Mouse (Mus musculus): ENCODE data around the gene Nr3c2.

Gene Nr3c2

GRCm38 (mm10) chr8:77250094-77250493, 350.9 kb downstream of the Nr3c2 start:
- DNase-seq (ENCODE audit: low read depth, low spot score) = no peak

- DNase-seq (ENCODE audit: low read depth, low spot score) = no peak
These were observed 351.9 kb downstream of the Nr3c2 start for GRCm38 (mm10) chr8:77251134-77251533.

- DNase-seq (ENCODE audit: low read depth, low spot score) = no peak
These were observed 355.2 kb downstream of the Nr3c2 start for GRCm38 (mm10) chr8:77254466-77254865.

DNA sequence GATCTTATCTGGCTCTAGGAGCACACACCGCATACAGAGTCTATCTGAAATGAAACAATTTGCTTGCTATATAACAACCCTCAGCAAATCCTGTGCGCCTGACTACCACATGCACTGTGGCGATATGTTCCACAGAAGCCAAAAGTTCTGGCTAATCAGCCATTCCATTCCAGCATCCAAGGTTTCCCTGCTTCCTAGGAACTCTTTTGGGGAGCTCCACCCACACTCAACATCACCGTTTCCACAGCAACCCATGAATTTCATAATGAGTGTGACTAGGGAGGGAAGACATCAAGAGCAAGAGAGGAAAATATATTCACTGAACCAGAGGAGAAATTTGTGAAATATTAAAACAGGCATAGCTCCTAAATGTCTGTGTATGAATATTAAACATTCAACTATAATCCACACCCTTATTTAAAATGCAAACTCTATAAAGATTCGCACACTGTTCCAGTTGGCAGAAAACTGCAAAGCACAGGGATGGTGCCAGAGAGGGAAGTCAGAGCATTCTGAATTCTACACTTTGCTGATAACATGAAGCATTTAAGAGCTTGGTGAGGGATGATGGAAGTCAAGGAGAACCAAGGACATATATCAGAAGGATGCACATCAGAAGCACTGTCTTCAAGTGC, 357.3 kb downstream of the Nr3c2 start:
- no peak for DNase-seq (ENCODE audit: low read depth, low spot score)

DNA sequence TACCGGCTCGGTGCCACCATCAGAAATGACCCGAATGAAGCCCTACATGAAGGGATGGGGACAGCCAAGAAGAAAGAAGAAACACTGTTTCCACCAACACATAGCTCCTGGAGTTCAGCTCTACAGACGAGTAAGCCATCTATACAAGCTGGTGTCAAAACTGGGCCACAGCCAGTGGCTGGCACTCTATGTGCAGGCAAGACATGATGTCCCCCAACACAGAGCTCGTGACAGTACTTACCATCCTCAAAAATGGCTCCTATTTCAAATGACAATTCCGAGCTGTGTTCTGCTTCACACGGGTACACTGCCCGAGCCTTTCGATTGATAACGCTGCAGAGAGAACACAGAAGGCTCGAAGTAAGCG, 357.8 kb downstream of the Nr3c2 start:
- no peak for DNase-seq (ENCODE audit: low read depth, low spot score)

DNA sequence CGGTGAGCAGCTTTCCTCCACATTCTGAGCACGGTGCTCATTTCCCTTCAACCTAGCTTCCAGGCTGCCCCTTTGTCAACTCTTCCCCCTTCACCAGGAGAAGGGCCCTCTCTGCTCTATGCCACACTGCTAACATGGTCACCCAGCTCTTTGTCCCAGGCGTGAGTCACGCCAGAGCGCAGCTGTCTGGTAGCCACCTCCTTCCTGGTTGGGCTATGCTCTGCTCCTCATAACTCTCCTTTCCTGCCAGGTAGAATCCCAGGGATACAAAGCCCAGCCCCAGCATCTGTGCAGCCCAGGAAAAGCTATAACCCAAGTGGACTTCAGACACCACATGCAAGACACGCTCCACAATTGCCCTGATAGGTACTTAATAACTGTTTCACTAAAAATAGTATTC, 362.0 kb downstream of the Nr3c2 start:
- DNase-seq (ENCODE audit: low read depth, low spot score) = no peak

DNA sequence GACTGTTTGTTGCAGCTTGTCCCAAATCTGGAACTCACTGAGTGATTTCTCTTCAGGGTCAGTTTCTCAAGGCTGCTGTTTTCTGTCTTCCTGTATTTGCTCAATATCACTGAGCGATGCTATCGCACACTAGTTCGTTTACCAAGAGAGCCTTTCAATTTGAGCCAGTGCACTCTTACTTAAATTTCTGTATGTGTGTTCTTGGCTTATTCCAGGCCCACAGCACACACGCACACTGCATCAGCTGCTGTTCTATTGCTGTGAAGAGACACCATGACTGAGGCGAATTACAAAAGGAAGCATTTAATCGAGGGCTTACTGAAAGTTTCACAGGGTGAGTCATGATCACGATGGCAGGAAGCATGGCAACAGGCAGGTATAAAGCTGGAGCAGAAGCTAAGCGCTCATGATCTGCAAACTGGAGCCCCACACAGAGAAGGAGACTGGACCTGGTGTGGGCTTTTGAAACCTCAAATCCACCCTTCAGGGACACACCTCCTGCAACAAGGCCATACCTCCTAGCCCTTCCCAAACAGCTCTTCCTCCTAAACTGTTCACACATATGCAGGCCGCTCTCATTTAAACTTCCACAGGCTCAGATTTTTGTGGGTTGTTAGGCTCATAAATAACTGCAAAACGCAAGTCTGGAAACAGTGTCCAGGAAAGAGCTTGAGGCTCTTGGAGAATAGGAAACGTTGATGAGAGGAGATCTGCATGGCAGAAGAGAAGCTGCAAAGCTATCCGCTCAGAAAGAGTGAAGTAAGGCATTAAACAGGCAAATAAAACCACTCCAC, 363.2 kb downstream of the Nr3c2 start:
- no peak for DNase-seq (ENCODE audit: low read depth, low spot score)

DNA sequence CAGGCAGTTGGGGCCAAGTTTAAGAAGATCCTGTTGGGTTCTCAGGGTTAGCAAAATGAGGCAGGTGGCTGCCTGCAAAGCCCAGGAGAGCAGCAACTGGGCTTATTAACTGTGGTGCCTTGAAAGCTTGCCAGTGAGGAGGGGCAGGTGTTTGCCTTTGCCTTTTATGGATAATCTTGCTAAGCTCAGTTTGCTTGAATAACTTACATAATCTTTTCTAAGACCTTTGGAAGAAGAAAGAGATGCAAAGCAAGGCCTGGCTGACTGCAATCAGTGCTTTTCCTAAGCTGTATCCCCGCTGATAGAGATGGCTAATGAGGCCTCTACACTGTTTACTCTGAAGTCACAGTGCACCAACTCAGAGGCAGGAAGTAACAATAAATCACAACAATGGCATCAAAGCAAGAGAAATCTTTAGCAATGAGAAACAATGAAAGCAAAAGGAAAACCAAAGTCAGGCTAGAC, 368.7 kb downstream of the Nr3c2 start:
- no peak for DNase-seq (ENCODE audit: low read depth, low spot score)

DNA sequence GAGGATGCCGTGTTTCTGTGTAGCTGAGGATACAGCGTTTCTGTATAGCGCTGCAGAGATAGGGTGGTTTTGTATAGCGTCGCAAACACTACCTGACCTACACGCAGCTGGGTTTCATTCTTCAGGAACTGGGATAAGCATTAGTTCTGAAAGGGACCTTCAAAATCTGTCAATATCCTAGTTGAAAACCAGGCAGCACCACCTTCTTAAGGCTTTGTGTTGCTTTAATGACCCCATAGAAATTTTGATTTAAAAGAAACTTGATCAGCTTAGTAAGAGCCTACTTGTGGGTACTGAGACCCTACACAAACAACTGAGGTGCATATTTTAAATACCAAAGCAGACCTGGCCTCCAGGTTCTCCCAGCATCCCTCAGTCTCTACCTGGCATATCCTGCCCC, 372.9 kb downstream of the Nr3c2 start:
- no peak for DNase-seq (ENCODE audit: low read depth, low spot score)

- DNase-seq (ENCODE audit: low read depth, low spot score) = no peak
These were observed 376.3 kb downstream of the Nr3c2 start for GRCm38 (mm10) chr8:77275571-77275970.

- no peak for DNase-seq (ENCODE audit: low read depth, low spot score)
These were observed 377.6 kb downstream of the Nr3c2 start for GRCm38 (mm10) chr8:77276827-77277226.

DNA sequence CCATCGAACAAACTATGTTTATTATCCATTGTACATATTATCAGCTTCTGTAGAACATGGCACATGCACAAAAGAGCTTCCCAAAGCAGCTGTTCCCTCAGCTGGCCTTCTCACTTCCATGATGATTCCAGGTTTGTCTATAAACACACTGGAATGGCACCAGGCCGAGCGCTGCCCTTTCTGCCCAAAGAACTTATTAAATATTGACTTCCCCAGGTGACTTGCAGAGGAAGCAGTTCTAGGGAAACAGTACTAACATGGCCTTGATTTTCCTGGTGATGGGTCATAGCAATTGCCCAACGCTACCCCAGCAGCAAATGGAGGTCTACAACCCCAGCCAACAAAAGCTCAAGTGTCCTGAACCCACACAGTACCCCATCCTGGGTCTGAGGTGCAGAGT, 379.0 kb downstream of the Nr3c2 start:
- no peak for DNase-seq (ENCODE audit: low read depth, low spot score)

DNA sequence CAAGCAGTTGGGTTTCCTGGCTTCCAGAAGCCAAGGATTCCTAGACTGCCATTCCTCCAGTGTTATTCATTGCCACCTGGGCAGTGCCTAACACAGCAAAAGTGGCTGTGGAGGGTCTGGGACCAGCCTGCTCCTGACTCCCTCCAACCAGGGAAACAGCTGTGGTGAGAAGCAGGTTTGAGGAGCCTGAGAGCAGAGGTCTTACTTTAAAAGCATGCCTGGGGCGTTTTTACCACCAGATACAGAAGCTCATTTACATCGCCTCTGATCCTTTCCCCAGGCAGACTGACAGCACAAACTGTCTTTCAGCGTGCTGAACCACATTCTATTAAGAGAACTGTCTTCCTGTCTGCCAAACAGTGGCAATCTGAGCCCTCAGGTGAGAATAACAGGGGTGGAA, 380.7 kb downstream of the Nr3c2 start:
- no peak for DNase-seq (ENCODE audit: low read depth, low spot score)

- DNase-seq (ENCODE audit: low read depth, low spot score) = no peak
These were observed 383.5 kb downstream of the Nr3c2 start for GRCm38 (mm10) chr8:77282605-77283236.

DNA sequence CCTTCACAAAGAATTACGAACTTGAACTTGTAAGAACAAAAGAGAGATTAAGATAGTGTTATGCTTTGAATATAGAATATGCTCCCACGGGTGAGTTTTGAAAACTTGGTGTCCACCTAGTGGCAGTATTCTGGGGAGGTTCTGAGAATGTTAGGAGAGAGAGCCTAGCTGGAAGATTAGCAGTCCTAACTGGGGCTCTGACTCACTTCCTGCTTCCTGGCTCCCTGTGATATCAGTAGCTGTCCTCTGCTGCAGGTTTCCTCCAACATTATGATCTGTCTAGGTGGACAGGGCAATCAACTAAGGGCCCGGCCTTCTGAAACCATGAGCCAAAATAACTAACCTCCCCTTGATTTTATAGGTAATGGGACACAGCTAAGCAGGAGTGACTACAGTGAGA, 385.2 kb downstream of the Nr3c2 start:
- no peak for DNase-seq (ENCODE audit: low read depth, low spot score)

DNA sequence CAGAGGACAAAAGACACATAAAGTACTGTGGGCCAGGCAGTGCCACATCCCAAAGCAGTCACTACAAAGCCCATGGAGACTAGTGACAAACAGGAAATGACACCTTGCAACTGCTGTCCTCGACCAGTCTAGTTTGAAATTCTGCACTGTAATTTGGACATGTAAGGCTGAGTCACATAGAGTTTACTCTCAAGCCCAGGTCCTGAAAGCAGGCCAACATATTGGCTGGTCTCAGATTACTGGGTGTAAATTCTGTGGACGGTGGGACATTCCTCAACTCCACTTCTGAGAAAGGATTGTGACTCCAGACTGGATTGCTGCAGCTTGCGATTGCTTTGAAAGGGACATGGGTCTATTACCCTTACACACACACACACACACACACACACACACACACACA, 388.8 kb downstream of the Nr3c2 start:
- DNase-seq (ENCODE audit: low read depth, low spot score) = no peak

DNA sequence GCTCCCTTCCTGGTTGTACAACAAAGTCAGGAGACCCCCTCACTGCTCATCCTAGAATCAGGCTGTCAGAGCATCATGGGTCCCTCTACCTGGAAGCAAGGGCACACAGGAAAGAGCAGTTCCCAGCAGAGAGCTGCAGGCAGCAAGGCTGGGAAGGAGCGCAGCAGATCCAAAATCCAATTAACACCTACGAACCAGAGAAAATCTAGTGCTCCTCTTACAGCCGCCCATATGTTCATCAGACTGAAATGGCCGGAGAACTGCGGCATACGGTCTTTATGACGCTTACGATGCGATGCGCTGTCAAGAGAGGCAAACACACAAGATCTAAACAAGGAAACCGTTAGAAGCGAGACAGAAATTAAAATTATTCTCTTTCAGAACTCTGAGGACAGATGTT, 389.2 kb downstream of the Nr3c2 start:
- DNase-seq (ENCODE audit: low read depth, low spot score) = no peak

DNA sequence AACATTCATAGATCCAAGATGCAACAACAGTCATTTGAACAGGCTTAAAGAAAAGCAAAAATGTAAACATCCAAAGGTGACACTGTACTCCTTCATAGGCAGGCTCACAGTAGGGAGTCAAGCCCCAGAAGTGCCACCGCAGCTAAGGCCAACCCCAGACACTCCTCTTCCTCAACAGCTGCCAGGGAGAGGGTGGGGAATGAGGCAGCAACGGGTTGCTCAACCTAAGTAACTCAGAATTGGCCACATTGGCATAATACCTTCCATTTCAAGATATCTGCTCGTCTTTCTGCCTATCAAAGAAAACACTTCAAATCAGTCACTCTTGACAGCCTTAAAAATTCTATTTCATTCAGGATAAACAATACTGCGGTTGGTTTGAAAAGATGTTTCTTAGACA, 392.9 kb downstream of the Nr3c2 start:
- DNase-seq (ENCODE audit: low read depth, low spot score) = no peak

DNA sequence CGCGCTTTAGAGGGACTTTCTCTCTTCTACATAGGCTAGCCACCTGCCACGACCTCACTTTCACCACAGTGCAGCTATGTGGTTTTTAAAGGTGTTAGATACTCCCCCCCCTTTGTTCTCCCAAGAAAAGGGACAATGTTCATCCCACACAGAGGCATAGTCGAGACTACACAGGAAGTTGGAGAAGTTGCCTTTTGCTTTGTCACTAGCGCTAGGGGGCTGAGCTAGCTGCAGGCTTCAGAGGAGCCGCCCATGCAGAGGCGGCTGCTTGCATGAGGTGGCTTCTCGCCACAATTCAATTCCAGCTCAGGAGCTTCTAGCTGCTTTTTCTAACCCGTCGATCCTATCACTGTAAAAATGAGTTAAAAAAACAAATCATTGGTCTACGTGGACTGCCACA, 393.4 kb downstream of the Nr3c2 start:
- no peak for DNase-seq (ENCODE audit: low read depth, low spot score)

GRCm38 (mm10) chr8:77294599-77294998, 395.4 kb downstream of the Nr3c2 start:
- no peak for DNase-seq (ENCODE audit: low read depth, low spot score)

Data from A20 (cell line).